Mouse (Mus musculus): ENCODE results near the gene Plekhg4.

The Plekhg4 gene

DNA sequence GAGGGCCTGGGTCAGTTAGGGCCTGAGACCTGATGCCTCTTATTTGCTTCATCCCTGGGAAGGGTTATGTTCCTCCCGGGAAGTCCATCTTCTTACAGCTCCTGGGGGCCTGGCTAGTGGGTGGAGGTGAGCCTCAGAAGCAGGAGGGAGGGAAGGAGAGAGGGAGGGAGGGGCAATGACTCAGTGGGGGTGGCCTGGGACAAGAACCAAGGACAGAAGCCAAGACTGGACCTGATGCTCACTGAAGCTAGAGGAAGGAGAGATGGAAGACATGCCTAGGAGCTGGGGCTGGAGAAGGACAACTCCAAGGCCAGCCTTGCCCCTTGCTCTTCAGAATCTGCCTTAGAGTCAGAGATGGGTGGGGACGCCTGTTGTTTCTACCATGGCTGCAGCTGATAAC lies at the start of gene Plekhg4:
Gene Plekhg4 (plus strand): TSS at position 243 of the 400 bp plus-strand sequence.
- no peak for DNase-seq (ENCODE audit: low spot score)

DNA sequence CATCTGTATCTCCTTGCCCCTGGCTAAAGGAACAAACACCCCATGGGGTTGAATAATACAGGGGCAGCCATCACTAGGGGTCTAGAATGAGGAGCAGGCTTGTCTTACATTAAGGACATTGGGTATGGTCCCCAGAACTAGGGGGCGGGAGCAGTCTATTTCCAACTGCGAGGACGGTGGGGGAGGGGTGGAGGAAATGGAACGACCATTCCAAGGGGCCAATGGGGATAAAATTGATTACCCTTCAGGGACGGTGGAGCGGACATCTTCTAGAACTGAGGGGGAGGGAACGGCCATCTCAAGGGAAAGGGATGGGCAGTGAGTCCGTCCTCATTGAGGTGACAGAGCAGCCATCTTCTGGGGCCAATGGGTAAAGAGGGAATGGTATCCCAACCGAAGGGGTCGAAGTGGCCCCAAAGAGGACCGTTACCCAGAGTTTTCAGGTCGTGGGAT lies 47.4 kb upstream of the Plekhg4 start:
- DNase-seq (ENCODE audit: low spot score) = no peak

DNA sequence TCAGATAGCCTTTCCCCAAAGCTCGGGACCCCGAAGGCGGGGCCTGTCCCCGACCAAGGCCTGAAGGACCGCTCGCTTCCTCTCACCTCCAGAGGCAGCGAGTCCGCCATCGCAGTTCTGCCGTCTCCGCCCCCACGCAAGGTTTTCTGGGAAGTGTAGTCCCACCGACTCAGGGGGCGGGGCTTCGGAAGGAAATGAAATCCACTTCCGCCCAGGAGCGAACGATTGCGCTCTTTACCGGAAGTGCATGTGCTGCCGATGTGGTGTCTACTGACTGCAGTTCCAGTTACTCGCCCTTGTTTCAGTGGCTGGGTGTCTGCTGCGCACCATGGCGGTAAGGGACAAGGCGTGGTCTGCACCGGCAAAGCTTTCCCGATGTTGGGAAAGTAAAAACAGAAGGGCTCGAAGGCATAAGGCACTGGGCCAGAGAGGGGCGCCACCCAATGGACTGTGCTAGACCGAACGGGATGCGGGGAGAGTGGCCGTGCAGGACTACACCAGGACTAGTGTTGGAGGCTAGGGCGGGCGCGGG lies 46.9 kb upstream of the Plekhg4 start, which contains the start of the genes Lrrc29 and Tmem208:
Gene Lrrc29 (minus strand): TSS at position 138 of the 532 bp plus-strand sequence.
Gene Tmem208 (plus strand): TSS at position 214 of the 532 bp plus-strand sequence.
- DNase-seq (ENCODE audit: low spot score) = peak; percentile 97

DNA sequence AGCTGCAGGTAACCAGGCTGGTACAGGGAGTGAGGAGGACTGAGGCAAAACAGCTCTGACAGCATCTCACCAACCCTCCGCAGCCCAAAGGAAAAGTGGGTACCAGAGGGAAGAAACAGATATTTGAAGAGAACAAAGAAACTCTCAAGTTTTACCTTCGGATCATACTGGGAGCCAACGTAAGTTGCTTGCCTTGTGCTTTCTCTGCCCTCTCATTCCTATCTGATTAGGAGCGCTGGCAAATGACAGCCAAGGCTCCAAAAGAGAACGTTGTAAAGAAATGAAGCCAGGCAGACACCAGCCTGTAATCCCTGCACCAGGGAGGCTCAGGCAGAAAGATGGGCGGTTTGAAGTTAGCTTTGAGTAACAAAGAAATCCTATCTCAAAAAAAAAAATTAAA lies 46.1 kb upstream of the Plekhg4 start:
- DNase-seq (ENCODE audit: low spot score) = no peak

DNA sequence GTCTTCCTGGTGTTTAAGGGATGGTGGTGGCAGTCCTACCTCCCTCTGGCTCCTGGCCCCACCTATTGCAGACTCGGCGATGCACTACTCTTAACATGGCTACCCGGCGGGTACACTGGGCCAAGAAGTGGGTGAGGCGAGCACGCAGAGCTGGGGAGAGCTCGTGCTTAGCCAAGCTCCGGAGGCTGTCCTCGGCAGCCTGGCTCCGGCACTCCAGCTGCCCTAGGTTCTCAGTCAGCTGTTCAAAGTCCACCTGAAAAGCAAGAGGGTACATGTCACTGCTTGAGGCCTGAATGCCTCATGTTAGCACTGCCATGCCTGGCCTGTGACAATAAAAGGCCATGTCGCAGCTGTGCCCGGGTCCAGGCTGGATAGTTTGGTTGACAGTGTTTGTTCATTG lies 42.7 kb upstream of the Plekhg4 start:
- no peak for DNase-seq (ENCODE audit: low spot score)

DNA sequence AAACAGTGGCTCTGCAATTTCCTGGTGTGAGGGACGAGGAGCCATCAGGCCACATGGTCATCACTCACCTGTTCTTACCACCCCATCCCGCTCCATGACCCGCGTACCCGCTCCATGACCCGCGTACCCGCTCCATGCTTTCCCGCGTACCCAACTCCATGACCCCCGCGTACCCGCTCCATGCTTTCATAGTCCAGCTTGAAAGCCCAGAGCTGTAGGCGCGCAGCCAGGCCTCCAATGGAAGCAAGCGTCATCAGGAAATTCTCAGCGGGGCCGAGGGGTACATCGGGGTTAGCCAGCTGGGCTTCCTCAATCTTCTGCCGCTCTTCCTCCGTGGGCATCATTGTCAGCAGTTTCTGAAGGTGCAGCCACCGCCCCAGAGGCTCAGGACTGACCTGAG lies 41.6 kb upstream of the Plekhg4 start:
- no peak for DNase-seq (ENCODE audit: low spot score)

DNA sequence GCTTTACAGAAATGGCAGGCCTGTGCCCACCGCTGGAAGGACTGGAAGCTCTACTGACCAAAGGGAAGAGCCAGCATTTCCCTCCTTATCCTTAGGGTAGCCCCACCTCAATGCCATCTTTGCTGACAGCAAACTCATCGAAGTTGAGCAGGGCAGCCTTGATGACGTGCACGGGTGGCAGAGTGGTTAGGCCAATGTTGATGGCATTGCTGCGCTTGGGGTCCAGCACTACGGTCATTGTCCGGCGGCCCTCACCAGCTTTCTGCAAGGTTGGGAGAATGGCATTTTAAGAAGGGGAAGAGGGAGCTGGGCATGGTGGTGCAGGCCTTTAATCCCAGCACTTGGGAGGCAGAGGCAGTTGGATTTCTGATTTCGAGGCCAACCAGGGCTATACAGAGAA lies 41.1 kb upstream of the Plekhg4 start:
- DNase-seq (ENCODE audit: low spot score) = no peak

DNA sequence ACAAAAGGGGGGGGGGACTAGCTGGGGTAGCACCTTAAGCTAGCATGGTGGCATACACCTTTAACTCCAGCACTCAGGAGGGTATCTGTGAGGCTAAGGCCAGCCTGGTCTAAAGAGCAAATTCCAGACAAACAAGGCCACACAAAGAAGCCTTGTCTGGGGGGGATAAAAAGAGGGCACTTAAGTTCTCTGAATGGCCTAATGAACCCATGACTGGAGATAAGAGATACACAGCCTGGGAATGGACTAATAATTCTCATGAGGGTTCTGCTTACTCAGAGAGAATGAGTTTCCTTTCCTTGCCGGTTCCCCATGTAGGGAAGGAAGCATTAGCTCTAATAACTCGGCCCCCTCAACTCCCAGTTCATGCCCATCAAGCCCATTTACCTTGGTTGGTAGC lies 40.6 kb upstream of the Plekhg4 start:
- no peak for DNase-seq (ENCODE audit: low spot score)

DNA sequence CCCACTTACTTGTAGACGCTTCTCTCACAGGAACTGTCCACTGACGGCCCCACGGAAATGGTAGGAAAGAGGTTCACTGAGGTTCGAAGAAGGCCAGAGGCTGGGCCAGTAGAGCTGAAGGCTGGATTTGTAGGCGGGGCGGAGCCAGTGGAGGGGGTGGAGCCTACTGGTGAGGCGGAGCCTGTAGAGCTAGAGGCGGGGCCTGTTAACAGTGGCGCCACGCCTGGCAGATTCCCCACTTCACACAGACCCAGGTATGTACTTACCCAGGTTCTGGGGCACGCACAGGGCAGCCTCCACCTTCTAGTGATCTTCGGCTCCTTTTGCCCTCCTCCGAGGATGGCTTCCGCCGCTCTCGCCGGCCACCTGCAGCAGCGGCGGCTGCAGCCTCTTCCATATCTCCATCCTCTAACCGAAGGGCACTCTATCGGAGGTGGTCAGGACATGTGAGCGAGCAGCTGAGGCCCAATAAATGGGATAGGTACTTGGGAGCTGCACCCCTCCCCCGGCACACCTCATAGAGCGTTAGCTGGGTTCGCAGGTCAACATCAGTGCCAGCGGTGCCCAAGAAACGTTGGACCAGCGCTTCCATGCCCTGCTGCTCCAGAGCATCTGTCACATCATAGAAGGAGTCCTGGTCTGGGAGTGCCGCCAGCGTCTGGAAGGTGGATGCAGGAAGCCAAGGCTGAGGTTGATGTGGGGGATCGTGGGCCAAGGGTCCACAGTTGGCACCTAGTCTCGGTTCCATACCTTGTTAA lies 36.5 kb upstream of the Plekhg4 start:
- DNase-seq (ENCODE audit: low spot score) = no peak

DNA sequence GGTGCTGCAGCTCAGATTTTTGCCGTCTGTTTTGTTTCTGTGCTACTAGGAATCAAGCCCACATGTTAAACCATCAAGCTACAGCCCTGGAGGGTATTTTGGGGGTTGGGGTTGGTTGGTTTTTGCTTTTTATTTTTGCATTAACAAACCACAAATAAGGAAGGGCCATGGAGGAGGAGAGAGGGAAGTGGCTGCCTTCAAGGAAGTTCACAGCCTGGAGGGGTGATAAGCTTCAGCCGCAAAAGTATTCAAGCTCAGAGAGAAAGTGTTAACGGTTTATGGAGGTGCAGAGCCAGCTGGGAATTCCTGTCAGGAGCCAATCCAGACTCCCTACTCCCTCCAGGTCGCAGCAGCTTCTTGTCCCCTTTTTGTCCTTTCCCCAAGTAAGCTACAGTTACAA lies 34.1 kb upstream of the Plekhg4 start:
- DNase-seq (ENCODE audit: low spot score) = no peak

DNA sequence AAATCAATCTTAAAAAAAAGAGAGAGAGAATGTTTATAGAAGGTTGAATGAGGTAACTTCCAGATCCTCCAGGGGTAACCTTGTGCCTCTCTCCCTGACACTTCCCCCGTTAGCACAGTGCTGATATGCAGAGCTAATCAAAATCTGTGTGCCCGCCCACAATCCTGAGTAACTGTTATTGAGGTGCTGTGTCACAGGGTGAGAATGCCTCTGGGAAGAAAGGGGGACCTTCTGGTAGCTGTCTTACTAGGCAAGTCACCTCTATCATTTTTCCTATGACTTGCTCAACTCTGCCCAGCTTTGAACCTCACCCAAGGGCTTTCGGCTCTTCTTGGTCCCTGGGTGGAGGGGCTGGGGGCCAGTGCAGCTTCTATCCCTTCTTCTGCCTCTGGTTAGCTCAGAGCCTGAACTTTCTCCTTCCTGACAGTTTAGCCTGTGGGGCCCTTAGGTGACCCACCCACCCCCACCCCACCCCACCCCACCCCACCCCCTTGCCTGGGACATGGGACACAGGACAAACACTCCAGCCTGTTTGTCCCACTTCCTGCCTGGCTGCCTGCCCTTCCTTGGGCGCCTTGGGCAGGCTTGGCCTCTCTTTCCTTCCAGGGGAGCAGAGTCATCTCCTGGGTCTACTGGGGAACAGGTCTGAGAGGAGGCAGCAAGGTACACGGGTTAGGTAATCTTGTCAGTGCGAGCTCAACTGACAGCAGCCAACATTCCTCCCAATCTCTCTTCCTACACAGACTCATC lies 33.0 kb upstream of the Plekhg4 start:
- DNase-seq (ENCODE audit: low spot score) = no peak

DNA sequence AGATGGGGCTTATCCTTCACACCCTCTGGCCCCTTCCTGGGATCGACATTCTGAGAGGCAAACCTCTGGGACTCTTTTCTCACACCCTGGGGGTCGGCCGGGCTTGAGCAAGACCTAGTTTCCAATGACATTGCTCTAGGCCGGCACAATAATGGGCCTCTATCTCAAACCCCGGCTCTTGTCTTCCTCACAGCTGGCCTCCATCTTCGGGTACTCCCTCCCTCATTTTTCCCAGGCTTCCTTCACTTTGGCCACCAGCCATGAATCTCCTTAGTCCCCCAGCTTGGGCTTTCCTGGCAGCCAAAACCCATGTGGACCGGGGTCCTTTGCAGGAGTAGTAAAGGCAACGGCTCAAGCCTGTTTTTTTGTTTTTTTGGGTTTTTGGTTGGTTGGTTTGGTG lies 31.7 kb upstream of the Plekhg4 start:
- DNase-seq (ENCODE audit: low spot score) = no peak

DNA sequence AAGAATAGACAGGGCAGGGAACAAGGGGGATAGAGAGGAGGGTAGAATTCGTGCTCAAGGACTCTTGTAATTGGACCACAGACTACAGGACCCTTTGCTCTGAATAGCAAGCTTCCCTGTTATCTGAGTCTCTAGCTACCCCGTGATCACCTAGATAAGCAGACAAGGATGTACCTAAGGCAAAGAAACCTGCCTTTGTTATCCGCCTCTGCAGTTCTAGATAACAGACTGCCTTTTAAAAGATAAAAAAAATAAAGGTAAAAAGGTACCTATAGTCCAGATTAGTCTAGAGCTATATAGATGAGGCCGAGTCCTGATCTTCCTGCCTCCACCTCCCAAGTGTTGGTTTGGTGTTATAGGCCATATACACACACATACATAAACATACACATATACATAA lies 30.3 kb upstream of the Plekhg4 start:
- DNase-seq (ENCODE audit: low spot score) = no peak

DNA sequence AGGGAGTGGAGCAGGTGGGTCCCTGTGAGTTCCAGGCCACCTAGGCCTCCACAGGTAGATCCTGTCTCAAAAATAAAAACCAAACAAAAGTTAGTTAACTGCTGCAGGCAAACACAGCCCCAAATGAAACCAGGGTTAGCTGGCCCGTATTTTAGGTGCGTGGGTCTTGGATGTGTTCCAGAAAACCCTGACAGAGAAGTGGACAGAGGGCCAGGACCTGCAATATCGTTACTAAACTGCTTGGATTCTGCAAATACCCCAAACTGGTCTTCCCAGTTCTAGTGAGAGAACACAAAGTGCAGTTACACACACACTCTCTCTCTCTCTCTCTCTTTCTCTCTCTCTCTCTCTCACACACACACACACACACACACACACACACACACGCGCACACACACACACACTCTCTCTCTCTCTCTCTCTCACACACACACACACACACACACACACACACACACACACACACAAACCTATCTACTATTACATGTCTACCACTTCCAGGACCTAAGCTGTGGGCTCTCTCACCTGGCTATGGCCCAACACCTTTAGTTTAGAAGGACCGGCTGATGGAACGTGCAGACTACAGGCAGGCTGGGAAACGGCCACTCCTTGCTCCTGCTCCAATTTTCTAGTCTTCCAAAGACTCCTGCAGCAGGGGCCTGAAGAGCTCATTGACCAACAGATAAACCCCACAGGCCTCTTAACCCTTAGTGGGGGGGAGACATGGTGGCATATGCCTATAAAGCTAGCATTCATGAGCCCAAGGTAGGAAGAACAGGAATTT lies 29.1 kb upstream of the Plekhg4 start:
- DNase-seq (ENCODE audit: low spot score) = no peak

DNA sequence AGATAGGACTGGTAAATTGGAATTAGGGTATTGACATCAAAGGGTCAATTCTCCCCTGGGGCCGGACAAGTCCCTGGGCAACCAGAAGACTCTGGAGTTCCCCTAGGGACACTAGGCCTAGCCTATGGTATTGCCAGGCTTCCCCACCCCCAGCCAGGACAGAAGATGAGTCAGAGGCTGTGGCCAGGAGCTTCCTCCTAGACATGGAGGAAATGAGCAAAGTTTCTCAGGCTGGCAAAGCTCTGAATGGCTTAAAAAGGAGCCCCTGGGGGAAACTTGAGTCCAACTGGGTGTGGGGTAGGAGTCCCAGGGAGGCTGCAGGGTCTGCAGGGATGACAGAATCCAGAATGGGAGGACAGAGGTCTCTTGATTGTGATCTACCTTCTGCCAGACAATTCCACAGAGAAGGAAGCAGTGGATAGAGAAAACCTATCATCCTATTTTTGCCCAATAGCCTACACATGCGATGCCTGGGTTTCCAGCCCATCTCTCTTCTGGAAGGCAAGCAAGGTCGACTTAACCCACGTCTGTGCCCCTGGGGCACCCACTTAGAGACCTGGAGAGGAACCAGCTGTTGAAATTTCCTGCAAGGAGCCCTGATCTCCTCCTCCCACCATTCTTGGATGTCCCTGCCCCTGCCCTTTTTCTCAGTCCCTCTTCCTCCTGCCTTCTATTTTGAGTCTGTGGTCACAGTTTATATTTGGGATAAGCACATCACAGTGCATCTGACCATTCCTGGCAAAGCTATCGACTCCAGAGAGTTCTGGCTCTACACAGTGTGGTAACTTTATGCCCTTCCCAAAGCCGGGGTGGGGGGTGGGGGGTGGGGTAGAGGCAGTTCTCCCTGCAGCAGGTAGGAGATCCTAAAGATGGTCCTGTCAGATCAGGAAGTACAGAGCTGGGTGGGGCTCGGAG lies 27.8 kb upstream of the Plekhg4 start:
- no peak for DNase-seq (ENCODE audit: low spot score)

DNA sequence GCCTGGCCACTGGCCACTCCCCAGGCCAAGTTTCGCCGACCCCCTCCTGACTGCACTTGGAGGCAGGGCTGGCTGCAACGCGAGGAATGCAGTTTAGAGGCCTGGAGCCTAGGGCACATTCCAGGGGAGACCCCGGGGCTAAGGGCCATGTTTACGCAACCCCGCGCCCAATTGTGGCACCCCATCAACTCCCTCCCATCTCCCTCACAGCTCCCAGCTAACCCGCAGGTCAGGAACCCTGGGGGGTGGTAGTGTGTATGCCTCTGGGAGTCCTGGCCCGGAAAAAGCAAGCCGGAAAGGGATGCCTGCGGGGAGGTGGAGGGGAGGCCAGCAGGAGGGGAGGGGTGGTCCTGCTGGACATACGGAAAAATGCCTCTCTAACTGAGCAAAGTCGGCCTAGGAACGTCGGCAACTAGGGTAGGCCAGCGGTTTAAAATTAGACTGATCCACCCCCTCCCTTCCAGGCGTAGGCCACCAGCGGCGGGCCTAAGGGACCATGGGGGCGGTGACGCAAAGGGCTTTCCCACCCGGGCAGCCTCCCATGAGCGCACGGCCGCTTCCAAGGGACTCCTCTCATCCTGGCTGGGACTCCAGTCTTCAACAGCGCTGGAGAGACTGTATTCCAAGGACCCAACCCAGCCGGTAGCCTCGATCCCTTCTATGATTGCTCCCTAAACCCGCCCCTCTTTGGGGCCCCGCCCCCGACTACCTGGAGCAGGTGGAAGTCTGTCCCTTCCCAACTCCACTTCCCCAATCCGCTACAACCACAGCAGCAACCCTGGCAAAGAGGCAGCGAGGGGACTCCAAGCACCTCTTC lies 26.3 kb upstream of the Plekhg4 start:
- no peak for DNase-seq (ENCODE audit: low spot score)

DNA sequence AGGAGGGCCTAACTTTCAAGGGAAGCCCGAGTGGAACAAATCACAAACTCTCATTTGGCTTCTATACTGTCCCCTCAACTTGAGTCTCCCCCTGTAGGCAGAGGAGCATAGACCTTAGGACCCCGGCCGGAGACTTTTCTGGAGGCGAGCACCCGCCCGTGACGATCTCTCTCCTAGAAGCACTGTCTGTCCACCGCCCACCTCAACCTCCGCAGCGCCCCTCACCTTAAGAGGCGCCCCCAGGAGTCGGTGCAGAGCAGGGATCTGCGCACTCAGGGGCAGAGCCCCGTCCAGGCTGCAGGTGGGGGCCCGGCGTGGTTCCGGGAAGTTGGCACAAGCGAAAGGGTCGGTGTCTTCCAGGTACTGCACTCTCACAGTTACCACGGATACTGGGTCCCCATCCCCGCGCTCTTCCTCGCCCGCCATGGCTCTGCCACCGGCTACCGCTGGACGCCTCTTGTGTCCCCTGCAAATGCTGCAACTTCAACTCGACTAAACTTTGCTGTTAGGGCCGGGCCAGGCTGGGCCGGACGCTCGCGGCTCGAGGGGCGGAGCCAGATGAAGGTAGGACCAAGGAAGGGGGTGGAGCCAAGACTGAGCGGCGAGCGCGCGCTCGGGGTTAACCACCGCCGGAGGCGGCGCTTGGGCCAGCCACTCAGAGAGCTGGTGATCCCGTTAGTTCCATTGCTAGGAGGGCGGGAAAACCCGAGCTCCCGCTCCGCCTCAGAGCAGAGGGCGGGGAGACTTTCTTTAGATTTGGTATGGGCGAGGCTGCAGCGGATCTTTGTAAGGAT lies 25.4 kb upstream of the Plekhg4 start, which contains the start of gene Fhod1:
Gene Fhod1 (minus strand): TSS at position 526 of the 794 bp plus-strand sequence.
- peak; percentile 87 for DNase-seq (ENCODE audit: low spot score)

DNA sequence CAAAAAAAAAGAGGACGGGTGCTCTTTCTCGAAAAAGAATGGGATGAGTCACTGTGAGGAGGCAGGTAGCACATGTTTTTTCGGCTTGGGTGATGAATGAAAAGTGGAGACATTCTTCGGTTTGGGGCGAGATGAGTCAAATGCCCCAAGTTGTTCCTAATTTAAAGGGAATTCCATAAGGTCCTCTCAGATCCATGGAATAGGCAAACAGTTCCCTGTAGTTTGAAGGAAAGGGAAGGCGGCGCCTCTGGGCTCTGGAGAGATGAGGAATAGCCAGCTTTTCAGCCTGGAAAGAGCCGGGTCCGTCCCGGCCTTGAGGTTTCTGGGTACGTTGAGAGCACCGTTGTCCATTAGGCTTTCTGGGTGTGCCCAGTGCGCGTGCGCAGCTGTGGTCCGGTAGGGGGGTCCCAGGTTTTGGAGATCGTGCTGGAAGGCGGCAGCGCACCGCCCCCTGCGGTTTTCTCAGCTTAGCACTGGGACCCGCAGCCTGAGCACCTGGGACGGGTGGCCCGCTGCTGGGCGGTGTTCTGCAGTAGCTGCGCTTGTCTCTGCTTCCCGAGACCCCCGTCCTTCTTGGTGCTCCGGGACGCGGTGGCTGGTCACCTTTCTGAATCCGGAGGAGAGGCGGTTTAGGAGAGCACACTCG lies 24.5 kb upstream of the Plekhg4 start, which contains the start of gene Slc9a5:
Gene Slc9a5 (plus strand): TSS at position 394 of the 646 bp plus-strand sequence.
- DNase-seq (ENCODE audit: low spot score) = peak; percentile 45
